Mouse (Mus musculus): ENCODE data around the gene Ston2.
"Not testable (repeated sequence)": the region's sequence is repeated elsewhere in the genome, so short reads cannot be mapped to it uniquely, and the experiment has no call there.

Gene Ston2

DNA sequence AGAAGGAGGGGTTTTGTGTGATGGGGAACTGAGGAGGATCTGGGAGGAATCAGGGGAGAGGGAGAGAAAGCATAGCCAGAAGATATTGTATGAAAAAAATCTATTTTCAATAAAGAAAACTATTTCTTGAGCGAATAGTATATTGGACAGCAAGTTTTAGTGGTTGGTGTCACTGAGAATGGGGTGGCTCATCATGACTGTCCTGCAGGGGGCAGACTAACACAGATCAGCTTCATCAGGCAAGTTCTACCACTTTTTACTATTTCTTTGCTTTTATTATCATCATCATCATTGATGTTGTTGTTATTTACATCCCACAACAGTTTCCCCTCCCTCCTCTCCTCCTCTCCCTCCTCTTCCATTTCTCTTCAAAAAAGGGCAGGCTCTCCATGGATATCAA, 163.2 kb downstream of the Ston2 start:
- ChIA-PET POLR2A (interaction anchor here in 1 of 4 experiments (0.7 to 2.0 kb wide), 2 partner anchors 37 to 224 kb away, joined by 4 to 7 read pairs; no protein-coding TSS in a partner anchor), CTCF (interaction anchor here (0.5 to 1.9 kb wide), 9 partner anchors 11 to 199 kb away, joined by 3 to 10 read pairs (median 4); partner anchors contain the start of gene Ston2 (in 1 of the 4))

DNA sequence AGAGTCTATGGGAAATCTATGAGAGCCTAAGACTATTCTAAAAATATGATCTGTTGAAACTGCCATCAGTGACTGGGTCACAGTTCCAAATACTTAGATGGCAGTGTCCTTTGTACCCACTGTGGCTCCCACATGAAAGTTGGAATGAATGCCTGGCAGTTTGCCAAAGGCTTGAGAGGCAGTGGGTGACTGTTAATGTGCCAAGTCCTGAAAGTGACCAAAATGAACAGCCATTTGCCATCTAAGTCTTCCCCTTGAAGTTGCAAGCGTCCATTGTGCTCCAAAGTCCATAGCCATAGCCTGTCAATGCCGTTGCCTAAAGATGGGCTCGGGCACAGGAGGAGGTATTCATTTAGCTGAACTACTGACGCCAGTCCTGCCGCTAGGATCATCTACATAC, 178.8 kb downstream of the Ston2 start:
- POLR2A ChIA-PET: interaction anchor here in 2 of 4 experiments (1.0 to 5.3 kb wide), 3 partner anchors 10 to 237 kb away, joined by 3 to 27 read pairs (median 8); no protein-coding TSS in a partner anchor
- CTCF ChIA-PET: no interaction called here

DNA sequence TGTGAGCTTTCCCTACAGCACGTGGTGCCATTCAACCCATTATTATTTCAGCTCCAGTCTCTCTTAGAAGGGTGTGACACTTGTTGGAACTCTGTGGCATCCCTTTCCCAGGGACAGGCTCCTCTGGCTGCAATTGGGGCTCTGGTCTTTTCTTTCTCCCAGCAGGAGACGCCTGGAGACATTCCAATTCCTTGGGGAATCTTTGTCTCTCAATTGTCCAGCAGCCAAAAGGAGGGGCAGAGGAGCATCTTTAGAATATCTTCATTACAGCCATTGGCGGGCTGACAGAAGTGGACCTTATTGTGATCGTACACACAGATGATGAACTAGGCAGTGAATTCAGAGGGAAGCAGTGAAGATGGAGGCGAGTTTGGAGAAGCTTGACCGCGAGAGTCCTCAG, 180.5 kb downstream of the Ston2 start:
- CTCF ChIA-PET: interaction anchor here in 2 of 4 experiments (1.2 to 1.6 kb wide), 3 partner anchors 14 to 182 kb away, joined by 3 to 8 read pairs (median 3); no protein-coding TSS in a partner anchor
- POLR2A ChIA-PET: interaction anchor here (0.9 to 5.3 kb wide), 9 partner anchors 9 to 20 kb away, joined by 3 to 58 read pairs (median 7); partner anchors contain the start of gene Gtf2a1 (in 4 of the 4)

DNA sequence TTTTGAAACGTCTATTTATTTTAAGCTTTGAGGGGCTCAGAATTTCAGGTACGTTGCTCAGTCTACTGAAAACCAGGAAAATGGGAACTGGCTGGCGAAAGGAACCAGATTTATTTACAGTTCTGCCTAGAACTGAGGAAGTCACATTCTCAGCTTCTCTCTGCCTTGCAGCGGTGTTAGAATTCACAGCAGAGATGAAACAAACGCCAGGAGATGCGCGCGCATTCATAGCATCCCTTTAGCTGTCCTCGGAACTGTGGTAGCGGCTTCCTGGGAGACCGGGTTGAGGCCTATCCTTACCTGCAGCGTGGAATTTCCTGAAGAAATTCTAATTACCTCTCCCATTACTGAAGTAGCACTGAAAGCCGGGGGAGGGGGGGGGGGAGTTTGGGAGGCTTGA, 181.5 kb downstream of the Ston2 start:
- ChIA-PET CTCF (interaction anchor here in 3 of 4 experiments (0.6 to 1.2 kb wide), 3 partner anchors 14 to 930 kb away, joined by 3 to 6 read pairs (median 5); no protein-coding TSS in a partner anchor), POLR2A (interaction anchor here (0.6 to 5.3 kb wide), 10 partner anchors 8 to 79 kb away, joined by 3 to 58 read pairs (median 6); partner anchors contain the start of gene Gtf2a1 (in 4 of the 4))

DNA sequence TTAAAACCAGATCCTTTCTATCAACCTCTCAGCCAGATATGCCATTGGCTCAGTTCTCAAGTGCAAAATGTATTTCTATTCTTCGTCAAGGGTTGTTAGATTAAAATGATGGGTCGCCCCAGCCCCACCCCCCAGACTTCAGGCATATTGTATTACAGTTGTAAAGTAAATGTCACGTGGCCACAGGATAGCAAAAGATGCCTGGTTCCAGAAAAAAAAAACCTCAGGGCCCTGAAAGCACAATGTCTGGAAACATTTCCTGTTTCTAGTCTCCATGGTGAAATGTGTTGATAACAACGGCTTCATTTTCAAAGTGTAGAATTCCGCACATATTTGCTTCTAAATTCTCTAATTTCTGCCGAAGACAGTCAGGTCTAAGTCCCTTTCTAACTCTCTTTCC, 183.6 kb downstream of the Ston2 start:
- POLR2A ChIA-PET: no interaction called here
- CTCF ChIA-PET: no interaction called here

DNA sequence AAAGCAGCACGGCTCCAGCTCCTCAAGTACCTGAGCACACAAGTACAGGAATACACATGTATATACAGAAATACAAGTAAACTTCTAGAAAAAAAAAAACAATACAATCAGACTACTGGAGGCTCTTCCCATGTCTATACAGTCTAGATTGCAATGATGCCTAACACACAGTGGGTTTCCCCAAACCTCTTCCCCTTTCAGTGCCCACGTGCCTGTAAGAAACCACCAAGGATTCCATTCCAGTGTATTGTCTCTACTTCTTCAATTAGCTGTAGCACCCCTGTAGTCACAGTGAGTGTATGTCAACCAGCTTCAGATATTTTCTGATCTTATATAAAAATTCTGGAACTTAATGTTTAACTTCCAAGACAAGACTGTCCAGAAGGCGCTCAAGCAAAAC, 196.1 kb downstream of the Ston2 start:
- ChIA-PET POLR2A (interaction anchor here in 2 of 4 experiments (0.8 to 5.2 kb wide), 6 partner anchors 8 to 65 kb away, joined by 3 to 58 read pairs (median 4); no protein-coding TSS in a partner anchor), CTCF (interaction anchor here in 1 of 4 experiments (1.1 kb wide), 1 partner anchor 15 kb away, joined by 3 read pairs; no protein-coding TSS in a partner anchor)

DNA sequence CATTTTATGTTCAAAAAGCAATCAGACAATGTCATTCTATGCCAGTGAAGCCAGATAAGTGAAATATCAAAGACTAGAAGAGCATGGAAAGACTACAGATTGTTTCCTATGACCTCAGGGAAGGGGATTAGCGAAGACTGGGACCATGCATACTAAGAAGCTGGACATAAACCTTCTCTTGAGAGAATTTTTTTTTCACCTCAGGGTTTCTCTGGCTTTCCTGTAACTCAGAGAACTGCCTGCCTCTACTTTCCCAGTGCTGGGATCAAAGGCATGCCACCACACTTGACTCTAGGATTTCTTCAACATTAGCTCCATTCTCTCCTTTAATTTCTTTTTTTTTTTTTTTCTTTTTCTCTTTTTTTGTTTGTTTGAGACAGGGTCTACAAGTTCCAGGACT, 197.0 kb downstream of the Ston2 start:
- ChIA-PET POLR2A (interaction anchor here (0.6 to 5.2 kb wide), 23 partner anchors 9 to 895 kb away, joined by 3 to 58 read pairs (median 5); partner anchors contain the start of genes Cep128 (in 1 of the 4), Ston2 (in 1 of the 4) and Tshr (in 1 of the 4)), CTCF (interaction anchor here in 1 of 4 experiments (0.8 kb wide), 1 partner anchor 34 kb away, joined by 4 read pairs; no protein-coding TSS in a partner anchor)

DNA sequence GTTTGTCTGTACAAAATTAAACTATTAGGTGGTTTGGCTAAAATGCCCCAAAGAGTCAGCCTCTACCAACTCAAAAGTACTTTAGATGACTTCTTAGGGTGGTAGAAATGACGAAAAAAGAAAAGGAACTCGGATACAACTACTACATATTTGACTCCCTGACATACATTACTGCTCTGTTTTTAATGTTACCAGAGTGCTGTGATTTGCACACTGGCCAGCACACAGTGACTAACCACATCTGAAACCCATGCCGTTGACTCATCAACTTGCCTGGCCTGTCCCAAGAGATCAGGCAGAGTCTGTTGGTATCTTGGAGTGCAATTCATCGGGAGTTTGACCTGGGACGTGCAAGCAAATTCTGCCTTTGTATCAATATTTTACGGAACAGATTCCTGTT, 197.5 kb downstream of the Ston2 start:
- CTCF ChIA-PET: interaction anchor here in 1 of 4 experiments (0.8 kb wide), 1 partner anchor 34 kb away, joined by 4 read pairs; no protein-coding TSS in a partner anchor
- POLR2A ChIA-PET: interaction anchor here (0.7 to 5.2 kb wide), 57 partner anchors 8 to 361 kb away, joined by 3 to 58 read pairs (median 5); partner anchors contain the start of genes Sel1l (in 2 of the 4), Ston2 (in 2 of the 4), Cep128 (in 1 of the 4) and Tshr (in 1 of the 4)

DNA sequence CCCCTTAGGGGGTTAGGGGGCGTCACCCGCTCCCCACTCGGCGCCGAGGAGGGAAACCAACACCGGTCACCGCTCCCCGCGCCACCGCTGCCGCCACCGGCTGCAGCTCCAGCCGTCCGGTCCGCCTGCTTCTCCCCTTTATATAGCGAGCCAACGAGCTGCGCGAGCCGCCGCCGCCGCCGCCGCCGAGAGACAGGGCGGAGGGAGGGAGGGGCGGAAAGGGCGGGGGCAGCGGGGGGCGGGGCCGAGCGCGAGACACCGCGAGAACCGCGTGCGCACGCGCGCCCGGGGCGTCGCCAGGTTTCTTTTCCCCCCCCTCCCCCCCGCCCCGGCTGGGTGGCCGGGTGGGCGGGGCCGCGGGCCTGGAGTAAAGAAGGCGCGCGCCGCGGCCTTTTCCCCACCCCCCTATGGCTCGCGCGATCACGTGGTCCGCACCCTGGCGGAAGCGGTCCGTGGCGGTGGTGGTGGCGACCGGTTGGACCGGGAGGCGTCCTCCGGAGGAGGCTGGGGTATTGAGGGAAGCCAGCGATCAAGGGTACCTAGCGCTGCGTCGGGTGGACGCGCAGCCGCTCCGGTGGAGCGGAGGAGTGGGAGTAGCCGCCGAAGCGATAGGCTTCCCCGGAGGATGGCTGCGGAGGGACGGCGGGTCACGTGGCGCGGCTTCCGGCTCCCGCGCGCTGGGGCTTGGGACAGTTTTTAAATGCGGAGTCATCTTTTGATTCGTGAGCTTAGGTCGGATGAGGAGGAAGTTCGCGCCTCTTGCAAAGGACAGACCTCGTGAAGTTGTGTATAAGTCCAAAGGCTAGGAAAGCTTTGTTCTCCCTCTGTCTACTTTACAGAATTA, 198.1 kb downstream of the Ston2 start, which contains the start of gene Gtf2a1:
Gene Gtf2a1 (minus strand): TSS at position 641 of the 844 bp plus-strand sequence.
- POLR2A ChIA-PET: interaction anchor here (0.6 to 5.2 kb wide), 76 partner anchors 8 to 1778 kb away, joined by 3 to 58 read pairs (median 4); partner anchors contain the start of genes Cep128 (in 3 of the 4), Ston2 (in 3 of the 4), Sel1l (in 2 of the 4) and Tshr (in 2 of the 4)
- CTCF ChIA-PET: interaction anchor here in 1 of 4 experiments (0.6 to 0.7 kb wide), 2 partner anchors 200 to 264 kb away, joined by 3 read pairs; no protein-coding TSS in a partner anchor

DNA sequence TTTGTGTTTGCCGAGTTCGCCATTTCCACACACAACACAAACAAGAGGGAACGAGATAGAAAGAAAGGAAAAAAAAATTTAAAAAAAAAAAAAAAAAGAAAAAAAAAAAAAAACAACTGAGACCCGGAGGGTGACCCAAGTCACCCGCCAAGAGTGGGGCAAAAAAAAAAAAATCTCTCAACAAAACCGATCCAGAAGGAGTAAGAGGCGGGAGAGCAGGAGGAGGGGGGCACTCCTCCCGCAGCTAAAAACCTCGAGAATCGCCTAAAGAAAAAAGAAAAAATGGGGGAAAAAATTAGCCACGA, 198.7 kb downstream of the Ston2 start:
- POLR2A ChIA-PET: interaction anchor here (0.6 to 5.2 kb wide), 49 partner anchors 8 to 1777 kb away, joined by 3 to 58 read pairs (median 5); partner anchors contain the start of genes Cep128 (in 3 of the 4), Tshr (in 2 of the 4) and Ston2 (in 1 of the 4)
- CTCF ChIA-PET: interaction anchor here in 1 of 4 experiments (0.6 to 0.7 kb wide), 2 partner anchors 200 to 265 kb away, joined by 3 read pairs; no protein-coding TSS in a partner anchor

DNA sequence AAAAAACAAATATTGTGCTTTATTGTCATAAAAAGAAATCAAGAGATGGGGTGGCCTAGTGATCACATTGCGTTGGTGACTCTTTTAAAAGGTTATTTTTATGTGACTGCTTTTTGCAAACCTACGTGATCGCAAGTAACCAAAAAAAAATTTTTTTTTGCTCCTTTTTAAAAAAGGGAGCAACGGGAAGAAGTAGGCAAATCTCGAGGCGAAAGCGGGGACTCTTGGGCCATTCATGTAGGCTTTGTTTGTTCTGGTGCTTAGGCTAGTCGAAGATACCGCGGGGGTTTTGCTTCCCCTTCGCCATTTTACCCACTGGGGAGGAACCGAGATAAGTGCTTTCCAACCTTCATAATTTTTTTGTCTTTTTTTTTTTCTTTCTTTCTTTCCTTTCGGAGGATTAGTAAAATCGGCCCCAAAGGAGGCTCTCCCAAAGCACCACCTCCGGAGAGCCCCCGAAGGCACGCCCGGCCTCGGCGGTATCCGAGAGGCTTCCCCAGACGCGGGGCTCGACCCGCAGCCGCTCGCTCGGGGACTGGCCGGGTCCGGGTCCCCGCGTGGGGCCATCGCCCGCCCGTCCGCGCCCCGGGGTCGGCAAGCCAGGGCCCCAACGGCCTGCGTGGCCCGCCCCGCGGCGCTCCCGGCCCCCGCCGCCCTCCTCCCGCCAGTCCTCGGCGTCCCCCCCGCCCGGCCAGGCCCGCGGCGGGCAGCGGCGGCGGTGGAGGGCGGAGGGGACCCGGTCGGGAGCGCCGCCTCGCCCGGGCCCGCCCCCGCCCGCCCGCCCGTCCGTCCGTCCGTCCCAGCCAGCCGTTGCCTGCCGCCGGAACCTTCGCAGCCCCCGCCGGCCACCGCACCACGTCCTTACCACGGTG, 199.3 kb downstream of the Ston2 start:
- ChIA-PET CTCF (interaction anchor here in 2 of 4 experiments (0.6 to 0.7 kb wide), 3 partner anchors 201 to 266 kb away, joined by 3 to 5 read pairs (median 3); no protein-coding TSS in a partner anchor), POLR2A (interaction anchor here in 3 of 4 experiments (0.6 to 5.2 kb wide), 81 partner anchors 7 to 382 kb away, joined by 3 to 58 read pairs (median 5); partner anchors contain the start of genes Cep128 (in 3 of the 3), Tshr (in 2 of the 3), Sel1l (in 1 of the 3) and Ston2 (in 1 of the 3))

DNA sequence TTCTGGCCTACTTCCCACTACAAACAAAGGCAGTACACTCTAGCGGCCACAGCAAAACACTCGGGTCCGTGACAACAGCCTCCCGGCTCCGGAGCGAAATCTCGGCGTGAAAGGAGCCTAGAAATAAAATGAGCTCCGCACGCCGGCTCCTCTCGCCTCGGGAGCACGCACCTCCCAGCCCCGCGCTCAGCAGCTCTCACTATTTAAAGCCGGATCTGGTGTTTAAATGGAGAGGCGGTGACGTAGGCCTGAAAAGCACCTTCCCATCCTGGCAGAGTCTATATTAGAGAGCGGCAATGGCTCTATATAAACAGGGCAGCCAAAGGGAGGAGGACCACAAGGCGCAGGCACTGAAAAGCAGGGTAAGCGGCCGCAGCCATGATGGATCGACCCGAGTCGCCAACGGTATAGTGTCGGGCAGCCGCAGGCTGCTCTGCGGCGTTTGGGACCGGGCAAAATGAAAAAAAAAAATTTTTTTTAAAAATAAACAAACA, 200.0 kb downstream of the Ston2 start:
- CTCF ChIA-PET: interaction anchor here in 1 of 4 experiments (0.7 kb wide), 1 partner anchor 247 kb away, joined by 5 read pairs; no protein-coding TSS in a partner anchor
- POLR2A ChIA-PET: interaction anchor here (0.6 to 2.0 kb wide), 68 partner anchors 8 to 374 kb away, joined by 3 to 33 read pairs (median 4); partner anchors contain the start of genes Cep128 (in 1 of the 4), Sel1l (in 1 of the 4) and Tshr (in 1 of the 4)

DNA sequence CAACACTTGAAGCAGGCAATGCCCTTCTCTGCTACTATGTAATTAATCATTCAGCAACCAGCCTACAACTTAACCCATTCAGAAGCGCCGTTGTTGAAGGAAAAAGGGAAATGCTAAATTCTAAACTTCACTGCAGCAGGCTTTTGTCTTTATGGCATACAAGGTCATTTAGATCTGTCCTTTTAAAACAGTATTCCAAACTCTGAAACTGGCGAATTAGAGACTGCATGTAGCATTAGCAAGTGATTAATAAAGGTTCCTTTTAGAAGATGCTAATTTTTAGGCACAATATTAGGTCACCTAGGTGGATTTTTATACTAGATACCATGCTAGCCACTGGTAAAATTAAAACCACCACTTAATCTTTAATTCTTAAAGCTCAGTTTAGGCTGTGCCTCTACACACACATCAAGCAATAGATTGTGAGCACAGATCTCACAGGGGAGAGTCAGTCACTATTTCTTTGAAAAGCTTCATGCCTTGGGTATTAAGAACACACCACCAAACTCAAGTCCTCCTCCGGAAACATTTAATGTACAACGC, 200.6 kb downstream of the Ston2 start:
- POLR2A ChIA-PET: interaction anchor here (0.6 to 2.0 kb wide), 69 partner anchors 7 to 262 kb away, joined by 3 to 33 read pairs (median 4); partner anchors contain the start of genes Cep128 (in 1 of the 4), Sel1l (in 1 of the 4) and Tshr (in 1 of the 4)
- CTCF ChIA-PET: no interaction called here

DNA sequence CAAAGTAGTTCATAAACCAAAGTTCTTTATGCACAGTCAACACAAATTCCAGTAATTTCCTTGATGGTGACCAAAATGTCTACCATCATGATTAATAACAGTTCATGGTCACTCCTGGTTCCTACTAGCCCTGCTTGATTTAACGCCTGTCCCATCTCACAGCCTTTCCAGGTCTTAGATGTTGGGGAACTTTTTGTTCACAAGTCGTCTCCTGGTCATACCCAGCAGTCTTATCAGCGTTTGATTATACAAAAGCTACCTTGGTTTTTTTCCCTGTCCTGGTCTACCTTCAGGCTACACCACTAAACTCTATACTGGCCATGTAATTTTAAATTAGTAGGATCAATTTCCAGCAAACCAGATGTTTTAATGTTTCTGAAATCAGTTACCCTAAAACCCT, 201.1 kb downstream of the Ston2 start:
- ChIA-PET POLR2A (interaction anchor here (0.6 to 2.0 kb wide), 24 partner anchors 8 to 243 kb away, joined by 3 to 33 read pairs (median 6); partner anchors contain the start of genes Cep128 (in 1 of the 4) and Tshr (in 1 of the 4)), CTCF (no interaction called here)

DNA sequence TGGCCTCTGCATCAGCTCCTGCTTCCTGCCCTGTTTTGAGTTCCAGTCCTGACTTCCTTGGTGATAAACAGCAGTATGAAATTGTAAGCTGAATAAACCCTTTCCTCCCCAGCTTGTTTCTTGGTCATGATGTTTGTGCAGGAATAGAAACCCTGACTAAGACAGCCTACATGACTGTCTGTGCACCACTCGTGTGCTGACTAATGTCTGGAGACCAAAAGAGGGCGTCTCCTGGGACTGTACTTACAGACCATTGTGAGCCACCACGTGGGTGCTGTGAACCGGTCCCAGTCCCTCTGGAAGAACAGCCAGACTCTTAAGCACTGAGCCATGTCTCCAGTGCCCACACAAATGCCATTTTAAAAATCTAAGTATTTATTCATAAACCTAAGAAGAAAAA, 202.4 kb downstream of the Ston2 start:
- POLR2A ChIA-PET: interaction anchor here in 1 of 4 experiments (1.0 kb wide), 2 partner anchors 11 to 25 kb away, joined by 3 read pairs; no protein-coding TSS in a partner anchor
- CTCF ChIA-PET: not testable (repeated sequence)

DNA sequence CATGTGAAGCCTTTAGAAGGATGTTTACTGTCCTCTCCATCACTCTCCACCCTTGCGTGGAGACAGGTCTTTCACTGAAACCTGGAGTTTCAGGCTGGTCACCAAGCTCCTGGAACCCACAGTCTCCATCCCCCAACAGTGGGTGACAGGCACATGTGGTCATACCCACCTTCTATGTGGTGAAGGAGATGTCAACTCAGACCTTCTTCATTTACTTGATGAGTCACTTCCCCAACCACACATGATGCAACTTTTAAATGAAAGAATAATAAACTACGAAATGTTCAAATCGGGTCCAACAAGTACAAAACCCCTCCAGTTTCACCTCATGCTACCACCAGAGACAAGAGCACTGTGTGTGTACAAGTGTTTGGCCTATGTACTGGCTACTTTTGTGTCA, 203.0 kb downstream of the Ston2 start:
- ChIA-PET POLR2A (interaction anchor here in 1 of 4 experiments (1.7 to 2.2 kb wide), 2 partner anchors 9 to 11 kb away, joined by 5 read pairs; no protein-coding TSS in a partner anchor), CTCF (interaction anchor here in 1 of 4 experiments (0.6 kb wide), 1 partner anchor 29 kb away, joined by 5 read pairs; no protein-coding TSS in a partner anchor)

Data from embryonic stem cell, embryonic (primary cell).